ENCODE assay signal across 10 mouse cellular contexts in the genomic region with DNA sequence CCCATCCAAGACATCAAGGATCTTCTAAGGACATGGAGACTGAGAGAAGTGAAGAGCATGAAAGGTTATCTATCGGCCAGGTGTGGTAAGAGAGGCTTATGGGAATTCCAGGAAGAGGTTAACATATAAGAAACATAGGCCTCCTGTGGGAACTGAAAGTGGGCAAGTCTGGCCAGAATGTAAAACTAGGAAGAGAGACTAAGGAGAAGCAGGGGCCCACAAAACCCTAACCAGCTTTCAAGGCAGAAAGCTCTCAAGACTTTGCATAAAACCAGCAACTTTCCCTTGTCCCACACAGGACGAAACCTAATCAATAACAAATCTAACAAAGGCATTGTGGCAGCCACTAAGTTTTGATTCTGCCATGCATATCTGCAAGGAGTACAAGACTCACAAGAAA. TPM values are rescaled to one million over a fixed set of nuclear protein-coding genes. Genes with fewer than 3 reads are reported as not detected.
DNase-seq lines count a peak whose midpoint lies in the region; ATAC-seq and TF ChIP-seq lines count a peak whose summit lies in the region.
"Had no signal": no experiment of that assay in that cellular context is flagged by ENCODE, and none has a peak within 500 bp of the region (broad histone marks: within the 10 kb centered on the region; RNA-seq: fewer than 3 reads in every experiment).

No protein-coding gene starts in this region.

- no peak for TF ChIP-seq CTCF in kidney, postnatal 0 days (IDR thresholded peaks at IDR 0.05; ENCODE audit: low read depth)

- H3K4me3 ChIP-seq in kidney, postnatal 0 days (replicated peaks; ENCODE audit: low read depth, low read length): peak overlapping the region; percentile 87; the same call in 1 of the 2 replicates
- peak overlapping the region; percentile 79 for H3K4me3 ChIP-seq in embryonic facial prominence, embryonic 13.5 days
- H3K4me3 ChIP-seq in intestine, embryonic 16.5 days (ENCODE audit: low read length): peak overlapping the region; percentile 79
- peak overlapping the region; percentile 83 for H3K4me3 ChIP-seq in neural tube, embryonic 13.5 days

- 71% methylated on average over 2 of the region's 2 CpGs for WGBS in kidney, postnatal 0 days
- 73% methylated on average over 2 of the region's 2 CpGs for WGBS in embryonic facial prominence, embryonic 13.5 days
- 64% methylated on average over 2 of the region's 2 CpGs for WGBS in intestine, embryonic 16.5 days
- WGBS in neural tube, embryonic 13.5 days: 82% methylated on average over 2 of the region's 2 CpGs

- no peak for DNase-seq in kidney, postnatal 0 days (ENCODE audit: low spot score)
- DNase-seq in kidney, postnatal 25 days: no peak
- DNase-seq in thymus, postnatal 14 days: no peak
- DNase-seq in yolk sac, embryonic 10.5 days (ENCODE audit: low spot score): no peak
- DNase-seq: lung, postnatal 4 days had no signal

- no peaks in the 10 kb centered on the region for H3K27me3 ChIP-seq in kidney, postnatal 0 days (ENCODE audit: insufficient read depth, low read length)
- H3K27me3 ChIP-seq in embryonic facial prominence, embryonic 13.5 days: no peaks in the 10 kb centered on the region
- no peaks in the 10 kb centered on the region for H3K27me3 ChIP-seq in intestine, embryonic 16.5 days (replicated peaks; ENCODE audit: control insufficient read depth, insufficient read depth, low read length)
- H3K27me3 ChIP-seq in neural tube, embryonic 13.5 days: no peaks in the 10 kb centered on the region
- H3K27me3 ChIP-seq: Patski had no signal

- no peaks in the 10 kb centered on the region for H3K36me3 ChIP-seq in kidney, postnatal 0 days (ENCODE audit: insufficient read depth, low read length)
- no peaks in the 10 kb centered on the region for H3K36me3 ChIP-seq in embryonic facial prominence, embryonic 13.5 days
- H3K36me3 ChIP-seq in intestine, embryonic 16.5 days (ENCODE audit: control insufficient read depth, insufficient read depth, low read length): no peaks in the 10 kb centered on the region
- no peaks in the 10 kb centered on the region for H3K36me3 ChIP-seq in neural tube, embryonic 13.5 days

- peaks cover 20% of the 10 kb centered on the region for H3K4me1 ChIP-seq in kidney, postnatal 0 days (replicated peaks; ENCODE audit: insufficient read depth, low read length)
- peaks cover 31% of the 10 kb centered on the region for H3K4me1 ChIP-seq in embryonic facial prominence, embryonic 13.5 days
- peaks cover 30% of the 10 kb centered on the region for H3K4me1 ChIP-seq in intestine, embryonic 16.5 days (ENCODE audit: control insufficient read depth, insufficient read depth, low read length)
- peaks cover 46% of the 10 kb centered on the region for H3K4me1 ChIP-seq in neural tube, embryonic 13.5 days (replicated peaks)

- no peak overlapping the region; the same call in 1 of the 2 replicates for H3K9ac ChIP-seq in kidney, postnatal 0 days (ENCODE audit: low read depth, low read length)
- H3K9ac ChIP-seq in embryonic facial prominence, embryonic 13.5 days: peak overlapping the region; percentile 44; the same call in 1 of the 2 replicates
- peak overlapping the region; percentile 38 for H3K9ac ChIP-seq in intestine, embryonic 16.5 days (ENCODE audit: low read depth, low read length)
- H3K9ac ChIP-seq in neural tube, embryonic 13.5 days: peak overlapping the region; percentile 87

- H3K27ac ChIP-seq in kidney, postnatal 0 days: no peak overlapping the region
- H3K27ac ChIP-seq in embryonic facial prominence, embryonic 13.5 days: no peak overlapping the region
- H3K27ac ChIP-seq in intestine, embryonic 16.5 days (ENCODE audit: low read length): peak overlapping the region; percentile 39; the same call in 1 of the 2 replicates
- no peak overlapping the region for H3K27ac ChIP-seq in neural tube, embryonic 13.5 days (replicated peaks)

- H3K9me3 ChIP-seq in kidney, postnatal 0 days (replicated peaks; ENCODE audit: low read length): no peaks in the 10 kb centered on the region
- H3K9me3 ChIP-seq in embryonic facial prominence, embryonic 13.5 days: no peaks in the 10 kb centered on the region
- H3K9me3 ChIP-seq in intestine, embryonic 16.5 days (ENCODE audit: control insufficient read depth, low read length): no peaks in the 10 kb centered on the region
- no peaks in the 10 kb centered on the region for H3K9me3 ChIP-seq in neural tube, embryonic 13.5 days

- peak overlapping the region; percentile 89 for H3K4me2 ChIP-seq in kidney, postnatal 0 days (ENCODE audit: low read length)
- H3K4me2 ChIP-seq in embryonic facial prominence, embryonic 13.5 days: peak overlapping the region; percentile 77
- H3K4me2 ChIP-seq in intestine, embryonic 16.5 days (ENCODE audit: low read depth, low read length): peak overlapping the region; percentile 78
- peak overlapping the region; percentile 89 for H3K4me2 ChIP-seq in neural tube, embryonic 13.5 days

- ATAC-seq in kidney, postnatal 0 days (replicated peaks; ENCODE audit: low FRiP score, low read depth): no peak
- no peak for ATAC-seq in embryonic facial prominence, embryonic 13.5 days (ENCODE audit: insufficient number of reproducible peaks, insufficient read depth, low FRiP score, low TSS enrichment, low read depth)
- no peak for ATAC-seq in intestine, embryonic 16.5 days
- ATAC-seq in neural tube, embryonic 13.5 days (ENCODE audit: low read depth): no peak
- ATAC-seq in megakaryocyte progenitor cell, adult 5-6 weeks (replicated peaks; ENCODE audit: poor library complexity): no peak
- ATAC-seq: Patski had no signal

RNA-seq across cellular contexts. Expression of a gene that starts 1.4 kb away (rescaled TPM):
- polyA plus RNA-seq in kidney, postnatal 0 days (2015; fragmentation: Nextera tagmentation; extraction: Ambion mirVana): 57.0 and 58.2 TPM in 2 replicates
- polyA plus RNA-seq in embryonic facial prominence, embryonic 13.5 days (2015; fragmentation: Nextera tagmentation; extraction: Ambion mirVana): 45.6 and 50.2 TPM in 2 replicates
- 43.1 and 47.0 TPM in 2 replicates for polyA plus RNA-seq in intestine, embryonic 16.5 days (2015; fragmentation: Nextera tagmentation; extraction: Ambion mirVana)
- 81.8 and 86.1 TPM in 2 replicates for polyA plus RNA-seq in neural tube, embryonic 13.5 days (2015; fragmentation: Nextera tagmentation; extraction: Ambion mirVana)
- 35.9 and 43.6 TPM in 2 replicates for total RNA-seq in megakaryocyte progenitor cell, adult 5-6 weeks (2015)
- 45.4 and 48.0 TPM in 2 replicates for total RNA-seq in megakaryocyte progenitor cell, adult 5-6 weeks (2017)

RNA-seq across cellular contexts. Expression of a gene that starts 1.5 kb away (rescaled TPM):
- polyA plus RNA-seq in kidney, postnatal 0 days (2015; fragmentation: Nextera tagmentation; extraction: Ambion mirVana): 17.6 TPM in 2 replicates
- polyA plus RNA-seq in embryonic facial prominence, embryonic 13.5 days (2015; fragmentation: Nextera tagmentation; extraction: Ambion mirVana): 19.9 and 21.4 TPM in 2 replicates
- 21.8 and 23.6 TPM in 2 replicates for polyA plus RNA-seq in intestine, embryonic 16.5 days (2015; fragmentation: Nextera tagmentation; extraction: Ambion mirVana)
- 14.2 and 16.3 TPM in 2 replicates for polyA plus RNA-seq in neural tube, embryonic 13.5 days (2015; fragmentation: Nextera tagmentation; extraction: Ambion mirVana)
- 79.4 and 85.9 TPM in 2 replicates for total RNA-seq in megakaryocyte progenitor cell, adult 5-6 weeks (2015)
- 23.2 and 26.7 TPM in 2 replicates for total RNA-seq in megakaryocyte progenitor cell, adult 5-6 weeks (2017)
